Mouse (Mus musculus): ENCODE measurements at regions not wholly inside any gene's neighbourhood (a gene's known extent, or its start where the extent isn't known, plus 50 kb on each side); places are given as distances from the start of the nearest gene placed in this dataset.
A peak's percentile ranks its signal among the peaks of the same experiment; 100 is the strongest.

DNA sequence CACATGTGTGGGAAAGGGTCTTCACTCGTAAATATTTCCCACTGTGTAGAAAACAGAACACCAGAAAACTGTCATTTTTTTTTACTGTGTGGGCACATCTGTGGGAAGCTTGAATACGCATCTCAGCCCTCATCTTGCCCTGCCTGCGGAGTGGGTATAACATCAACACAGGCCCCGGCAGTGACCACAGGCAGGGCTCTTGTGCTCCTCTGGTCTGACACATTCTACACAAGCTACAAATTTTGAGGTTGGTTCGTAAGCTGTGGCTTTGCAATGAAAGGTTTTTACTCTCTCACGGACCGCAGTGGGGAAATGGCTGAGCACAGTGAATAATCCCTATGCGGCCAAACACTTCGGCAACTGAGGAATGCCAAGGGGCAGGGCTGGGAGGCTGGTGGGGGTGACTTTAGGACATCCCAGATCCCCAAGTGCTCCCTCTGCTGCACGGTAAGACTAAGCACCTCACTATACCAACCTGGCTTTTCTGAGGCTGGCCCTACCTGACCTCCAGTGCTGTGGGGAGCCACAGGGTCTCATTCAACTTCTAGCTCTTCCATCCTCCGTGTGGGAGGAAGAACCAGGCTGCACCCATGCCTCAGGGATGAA, 422.9 kb downstream of the Cd83 start:
- DNase-seq: no peak

- peak; percentile 45 for DNase-seq
Measured at GRCm38 (mm10) chr13:44209036-44209435, 424.5 kb downstream of the Cd83 start.

DNA sequence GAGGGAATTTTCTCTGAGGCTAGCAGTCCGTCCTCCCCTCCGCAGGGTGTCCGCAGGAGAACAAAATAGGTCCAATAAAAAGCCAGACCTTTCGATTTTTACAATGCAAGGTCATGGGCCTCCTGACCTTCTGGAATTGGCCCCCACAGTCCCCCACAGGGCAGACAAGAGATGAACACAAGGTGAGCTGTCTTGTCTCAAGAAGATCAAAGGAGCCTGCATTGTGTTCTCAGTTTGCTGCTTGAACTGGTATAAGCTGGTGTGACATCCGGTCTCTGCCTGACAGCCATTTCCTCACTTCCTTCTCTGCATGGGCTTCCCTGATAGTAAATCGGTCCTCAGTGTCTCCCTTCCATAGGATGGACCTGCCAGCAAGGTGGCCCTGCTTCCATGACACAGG, 425.5 kb downstream of the Cd83 start:
- no peak for DNase-seq

DNA sequence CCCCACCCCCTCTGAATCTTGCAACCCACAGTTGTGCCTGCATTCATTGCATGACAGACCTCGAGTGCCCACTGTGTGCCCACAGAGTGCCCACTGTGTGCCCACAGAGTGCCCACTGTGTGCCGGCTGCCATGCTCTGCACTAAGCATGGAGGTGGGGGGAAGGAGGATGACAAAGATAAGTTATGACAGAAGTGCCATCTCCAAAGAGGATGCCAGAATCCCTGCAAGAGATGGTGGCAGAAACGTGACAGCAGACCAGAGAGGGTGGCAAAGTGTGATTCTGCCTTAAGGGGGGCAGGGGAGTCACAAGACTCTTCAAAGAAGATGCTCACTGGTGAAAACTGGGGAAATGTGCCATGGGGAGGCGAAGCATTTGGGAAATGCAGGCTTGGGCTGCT, 427.8 kb downstream of the Cd83 start:
- no peak for DNase-seq

GRCm38 (mm10) chr13:44212936-44213335, 428.4 kb downstream of the Cd83 start:
- DNase-seq: no peak

- no peak for DNase-seq
Measured at GRCm38 (mm10) chr13:44218266-44218665, 433.7 kb downstream of the Cd83 start.

- peak; percentile 43 for DNase-seq
Measured at GRCm38 (mm10) chr13:44221721-44222120, 437.1 kb downstream of the Cd83 start.

DNA sequence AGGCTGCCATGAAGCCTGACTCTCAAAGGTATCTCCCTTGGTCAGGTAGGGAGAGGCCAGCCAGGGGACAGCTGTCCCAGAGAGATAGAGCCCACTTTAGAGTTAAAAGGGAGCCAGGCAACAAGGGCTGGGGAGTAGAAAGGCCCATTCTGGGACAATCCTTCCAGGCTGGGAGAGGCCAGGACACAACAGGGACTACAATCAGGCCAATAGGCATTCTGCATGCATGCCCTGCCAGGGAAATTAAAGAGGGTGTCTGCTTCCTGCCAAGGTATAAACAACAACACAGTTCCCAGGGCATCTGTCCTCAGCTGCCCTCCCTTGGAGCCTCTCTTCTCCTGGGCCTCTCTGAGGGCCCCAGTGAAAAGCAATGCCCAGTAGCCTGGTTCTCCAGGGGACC, 437.8 kb downstream of the Cd83 start:
- DNase-seq: peak; percentile 20

DNA sequence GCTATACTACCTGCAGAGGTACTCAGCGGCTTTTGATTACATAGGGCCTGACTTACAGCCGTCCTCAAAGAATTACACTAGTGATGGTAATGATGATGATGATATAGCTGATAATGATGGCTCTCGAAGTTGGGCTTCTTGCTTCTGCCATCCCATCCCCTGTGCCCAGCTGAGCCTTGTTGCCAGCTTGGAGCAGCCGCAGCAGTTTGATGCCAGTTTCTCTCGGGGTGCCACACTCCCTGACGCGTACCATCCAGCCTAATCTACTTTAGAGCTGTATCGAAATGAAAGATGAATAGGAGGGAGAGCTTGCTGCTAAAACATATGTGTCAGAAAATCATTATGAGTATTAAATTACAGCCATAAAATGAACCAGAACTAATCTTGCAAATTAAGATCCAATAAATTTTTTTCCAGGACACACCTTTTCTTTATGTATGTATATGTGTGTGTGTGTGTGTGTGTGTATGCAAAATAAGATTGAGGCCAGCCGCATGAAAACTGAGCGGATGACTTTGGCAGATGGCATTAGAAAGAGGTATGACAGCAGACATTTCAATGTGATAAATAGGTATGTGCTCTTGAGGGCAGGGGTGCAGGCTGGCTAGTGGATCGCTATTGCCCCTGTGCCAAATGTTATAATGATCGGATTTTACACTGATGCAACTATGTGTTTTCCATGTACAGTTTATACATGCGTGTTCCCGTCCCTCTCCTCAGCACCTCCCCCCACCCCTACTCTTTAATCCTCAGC, 443.3 kb downstream of the Cd83 start:
- DNase-seq: no peak

DNA sequence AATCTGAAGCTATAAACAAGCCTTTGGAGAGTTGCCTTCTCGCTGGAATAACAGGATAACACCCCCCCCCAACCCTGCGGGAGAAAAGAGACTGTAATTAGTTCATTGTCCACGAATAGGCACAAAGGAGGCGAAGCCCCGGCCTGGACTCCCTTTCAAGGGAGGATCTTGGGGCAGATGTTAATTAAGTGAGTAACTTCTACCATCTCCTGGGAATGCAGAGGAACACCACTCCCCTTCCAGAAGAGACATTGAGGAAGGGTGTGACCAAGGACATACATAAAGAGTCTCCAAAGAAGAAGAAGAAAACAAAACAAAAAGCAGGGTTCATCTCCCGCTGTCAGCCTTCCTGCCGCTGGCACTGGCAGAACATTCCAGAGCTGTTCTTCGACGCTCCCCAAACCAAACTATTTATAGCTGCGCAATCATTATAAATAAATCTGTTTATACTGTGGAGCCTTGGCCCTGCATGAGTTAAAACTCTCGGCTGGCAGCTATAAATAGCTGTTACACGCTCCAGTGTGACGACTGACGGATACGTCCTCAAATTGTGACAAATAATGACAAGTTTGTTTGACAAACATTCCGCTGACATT, 444.1 kb downstream of the Cd83 start:
- peak; percentile 63 for DNase-seq

DNA sequence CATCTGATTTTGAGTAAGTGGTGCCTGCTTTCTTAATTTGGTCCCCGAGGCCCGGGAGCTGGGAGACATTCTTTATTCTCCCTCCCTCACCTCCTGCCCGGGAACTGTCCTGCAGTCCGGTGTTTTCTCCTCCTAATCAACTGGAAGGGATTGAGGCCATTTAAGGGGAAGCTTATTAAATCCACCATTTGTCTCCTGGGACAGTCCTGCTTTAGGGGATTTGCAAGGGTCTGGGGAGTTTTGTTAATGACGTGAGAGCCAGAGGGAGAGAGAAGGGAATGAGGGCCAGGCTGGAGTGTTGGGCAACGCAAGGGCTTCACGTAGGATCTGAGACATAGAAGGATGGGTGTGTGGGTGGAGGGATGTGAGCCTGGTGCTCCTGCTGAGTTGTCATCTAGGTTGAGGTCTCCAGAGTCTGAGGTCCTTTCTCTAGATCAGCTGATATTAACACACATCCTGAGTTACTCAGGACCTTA, 444.6 kb downstream of the Cd83 start:
- DNase-seq: no peak

- no peak for DNase-seq
Measured at GRCm38 (mm10) chr13:44231403-44231802, 446.8 kb downstream of the Cd83 start.

- no peak for DNase-seq
Measured at GRCm38 (mm10) chr13:44231868-44232715, 447.5 kb downstream of the Cd83 start.

- DNase-seq: no peak
Measured at GRCm38 (mm10) chr13:44232716-44233051, 448.1 kb downstream of the Cd83 start.

DNA sequence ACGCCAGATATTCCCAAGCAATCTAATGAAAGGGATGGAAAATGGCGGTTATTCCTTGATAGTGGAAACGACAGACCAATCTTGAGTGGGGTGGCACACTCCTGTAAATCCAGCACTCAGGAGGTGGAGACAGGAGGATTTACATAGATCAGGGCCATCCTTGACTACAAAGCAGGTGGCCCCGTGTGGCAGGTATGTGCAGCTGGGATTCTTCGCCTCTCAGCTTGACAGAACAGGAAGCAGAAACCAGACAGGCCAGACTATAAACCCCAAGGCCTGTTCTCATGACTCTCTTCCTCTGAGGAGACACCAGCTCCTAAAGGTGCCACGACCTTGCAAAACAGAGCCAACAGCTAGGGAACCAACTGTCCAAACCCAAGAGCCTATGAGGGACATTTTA, 449.7 kb downstream of the Cd83 start:
- no peak for DNase-seq

DNA sequence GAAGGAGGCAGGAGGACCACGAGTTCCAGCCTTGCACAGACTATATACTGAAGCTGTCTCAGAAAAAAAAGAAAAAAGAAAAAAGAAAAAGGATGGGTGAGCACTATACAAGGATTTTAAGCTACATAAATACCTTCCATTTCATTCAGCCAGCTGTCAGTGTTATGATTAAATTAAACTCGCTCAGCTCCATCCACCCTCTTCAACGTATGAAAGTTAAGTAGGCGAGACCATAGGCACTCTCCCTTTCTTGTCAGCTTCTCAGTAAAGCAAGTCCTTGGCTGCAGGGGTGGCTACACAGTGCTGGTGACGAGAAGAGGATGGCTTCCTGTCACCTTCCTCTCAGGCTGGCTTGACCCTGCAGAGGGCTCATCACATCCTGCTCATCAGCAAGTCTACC, 450.7 kb downstream of the Cd83 start:
- no peak for DNase-seq

GRCm38 (mm10) chr13:44235941-44236340, 451.4 kb downstream of the Cd83 start:
- DNase-seq: no peak

- DNase-seq: peak; percentile 83
Measured at GRCm38 (mm10) chr13:44238308-44238707, 453.7 kb downstream of the Cd83 start.

- no peak for DNase-seq
Measured at GRCm38 (mm10) chr13:44243211-44243610, 458.6 kb downstream of the Cd83 start.

DNA sequence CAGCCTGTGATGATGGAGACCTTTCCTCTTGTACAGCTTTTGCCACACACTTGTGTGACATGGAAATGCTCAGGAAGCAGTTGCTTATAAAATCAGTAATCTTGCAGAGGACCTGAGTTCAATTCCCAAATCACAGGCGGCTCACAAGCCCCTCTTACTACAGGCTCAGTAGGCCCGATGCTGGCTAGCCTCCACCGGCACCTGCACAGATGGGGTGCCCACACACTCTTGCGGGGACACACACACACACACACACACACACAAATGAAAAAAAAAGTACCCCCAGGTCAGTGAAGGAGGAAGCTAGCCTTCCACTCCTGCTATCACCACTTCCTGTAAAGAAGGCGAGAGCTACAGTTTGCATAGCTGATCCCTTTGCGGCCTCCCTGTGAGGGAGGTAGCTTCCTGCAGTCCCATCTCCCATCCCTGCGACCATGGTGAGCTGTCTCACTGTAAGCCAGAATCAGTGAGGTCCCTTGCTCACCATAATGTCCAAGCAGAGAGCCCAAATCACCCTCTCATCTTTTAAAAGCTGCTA, 462.2 kb downstream of the Cd83 start:
- no peak for DNase-seq

- DNase-seq: no peak
Measured at GRCm38 (mm10) chr13:44247861-44248260, 463.3 kb downstream of the Cd83 start.

DNA sequence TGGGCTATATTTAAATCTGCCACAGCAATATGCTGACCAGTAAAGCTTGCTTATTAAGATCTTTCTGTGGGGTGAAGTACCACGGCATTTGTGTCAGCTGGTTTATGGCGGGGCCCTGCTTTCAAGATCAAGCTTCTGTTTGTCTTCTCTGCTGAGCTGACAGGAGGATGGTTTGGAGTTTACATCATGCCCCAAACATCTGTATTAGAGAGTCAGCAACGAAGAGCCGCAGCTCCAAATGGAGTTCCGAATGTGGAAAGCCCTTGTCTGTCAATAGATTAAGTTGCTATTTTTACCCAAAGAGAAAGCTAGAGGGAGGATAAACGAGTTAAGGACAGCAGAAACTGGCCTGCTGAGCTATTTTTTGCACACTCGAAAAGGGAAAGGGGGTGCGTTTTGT, 463.8 kb downstream of the Cd83 start:
- no peak for DNase-seq

DNA sequence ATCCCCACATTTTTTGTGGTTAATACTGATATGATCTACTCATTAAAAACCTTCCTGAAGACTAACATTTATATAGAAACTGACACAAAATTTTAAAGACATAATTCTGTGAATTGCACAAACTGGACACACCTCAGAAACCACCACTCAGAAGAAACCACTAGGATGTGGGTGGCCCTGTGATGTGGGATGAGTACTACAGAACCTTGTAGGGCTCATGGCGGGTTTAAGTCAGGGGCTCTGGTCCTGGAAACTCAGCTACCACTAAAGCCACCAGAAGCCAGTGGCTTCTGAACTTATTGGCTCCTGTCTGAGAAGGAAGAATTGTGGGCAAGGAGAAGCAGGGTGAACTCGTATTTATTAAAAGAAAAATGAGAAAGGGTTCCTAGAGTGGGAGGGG, 464.5 kb downstream of the Cd83 start:
- DNase-seq: no peak

Measured in kidney, postnatal 10 days (tissue).